Mouse (Mus musculus) brain, embryonic 14.5 days (tissue): ENCODE data around the gene Zmynd8. TPM values are rescaled to one million over a fixed set of nuclear protein-coding genes. Genes with fewer than 3 reads are reported as not detected.

Source experiments
- DNase-seq: peaks from one replicate; pipeline ENCODE4 v3.0.0-alpha.2; 2011; ENCODE audit warnings: low read depth
- CTCF ChIP-seq: fragments of 200-500 bp; IDR thresholded peaks from 2 replicates; pipeline ENCODE4 v1.5.1; 2012; ENCODE audit warnings: inconsistent platforms, mild to moderate bottlenecking, moderate library complexity, borderline replicate concordance; ENCODE audit not compliant: insufficient read depth, insufficient read length; ENCODE audit errors: extremely low read depth
- POLR2A ChIP-seq: fragments of 200-500 bp; IDR thresholded peaks from 2 replicates; pipeline ENCODE4 v1.6.1; 2012; ENCODE audit warnings: mild to moderate bottlenecking, inconsistent platforms, borderline replicate concordance; ENCODE audit not compliant: poor library complexity, insufficient read depth, insufficient read length, severe bottlenecking; ENCODE audit errors: extremely low read depth
- polyA plus RNA-seq: library from polyadenylated mRNA; depleted of rRNA; stranded (reverse); fragments of >200 nt; gene quantifications from 2 replicates; pipeline ENCODE4 v1.2.3, GENCODE M21; 2012; rRNA removed

The Zmynd8 gene
- polyA plus RNA-seq: 49.7 and 75.8 TPM in 2 replicates

DNA sequence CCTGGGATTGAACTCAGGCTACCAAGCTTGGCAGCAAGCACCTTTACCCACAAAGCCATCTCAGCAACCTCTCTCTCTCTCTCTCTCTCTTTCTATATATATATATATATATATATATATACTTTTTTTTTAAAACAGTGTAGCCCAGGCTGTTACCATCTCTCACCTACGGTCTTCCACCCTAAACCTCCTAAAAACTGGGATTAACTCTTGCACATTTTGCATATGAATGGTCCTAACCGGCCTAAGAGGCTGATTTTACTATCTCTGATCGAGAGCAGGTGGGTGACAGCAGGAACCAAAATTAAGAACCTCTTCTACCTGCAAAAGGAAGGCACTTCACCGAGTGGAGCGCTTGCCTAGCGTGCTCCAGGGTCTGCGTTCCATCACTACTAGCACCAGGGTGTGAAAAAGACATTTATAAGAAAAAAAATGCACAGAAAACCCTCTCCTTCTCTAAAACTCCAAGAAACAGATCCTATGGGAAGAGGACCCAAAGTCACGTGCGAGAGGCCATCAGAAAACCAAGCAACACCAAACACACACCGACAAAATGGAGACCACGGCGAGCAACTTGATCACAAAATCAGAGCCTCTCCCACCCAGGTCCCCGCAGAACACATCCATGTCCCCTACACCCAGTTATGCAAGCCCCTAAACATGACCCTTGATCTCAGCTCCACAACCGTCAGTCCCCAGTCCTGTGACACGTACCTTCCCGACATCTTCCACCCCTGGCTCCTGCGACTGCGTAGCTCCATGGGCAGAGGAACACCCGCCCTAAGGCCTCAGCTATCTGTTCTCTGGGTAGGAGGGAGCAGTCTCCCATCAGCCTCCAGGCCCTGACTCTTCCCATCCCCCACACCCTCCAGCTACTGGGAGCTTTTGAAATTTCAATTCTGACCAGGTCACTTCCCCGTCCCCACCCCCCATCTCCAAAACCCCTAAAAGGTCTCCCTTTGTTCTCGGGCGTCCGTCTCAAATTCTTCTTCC lies at the start of gene Zmynd8:
Gene Zmynd8, minus strand, starts transcription at position 815 of the 993 bp plus-strand sequence.
- TF ChIP-seq POLR2A (no peak), CTCF (no peak)

GRCm38 (mm10) chr2:165948007-165948406 lies 49.2 kb upstream of the Zmynd8 start:
- no peak for DNase-seq
- TF ChIP-seq POLR2A (no peak), CTCF (no peak)

More for the DNA sequence above, at the start of gene Zmynd8:
- no peak for DNase-seq

GRCm38 (mm10) chr2:165946046-165946564 lies 47.3 kb upstream of the Zmynd8 start:
- DNase-seq: no peak
- no peak for TF ChIP-seq POLR2A
- no peak for TF ChIP-seq CTCF

DNA sequence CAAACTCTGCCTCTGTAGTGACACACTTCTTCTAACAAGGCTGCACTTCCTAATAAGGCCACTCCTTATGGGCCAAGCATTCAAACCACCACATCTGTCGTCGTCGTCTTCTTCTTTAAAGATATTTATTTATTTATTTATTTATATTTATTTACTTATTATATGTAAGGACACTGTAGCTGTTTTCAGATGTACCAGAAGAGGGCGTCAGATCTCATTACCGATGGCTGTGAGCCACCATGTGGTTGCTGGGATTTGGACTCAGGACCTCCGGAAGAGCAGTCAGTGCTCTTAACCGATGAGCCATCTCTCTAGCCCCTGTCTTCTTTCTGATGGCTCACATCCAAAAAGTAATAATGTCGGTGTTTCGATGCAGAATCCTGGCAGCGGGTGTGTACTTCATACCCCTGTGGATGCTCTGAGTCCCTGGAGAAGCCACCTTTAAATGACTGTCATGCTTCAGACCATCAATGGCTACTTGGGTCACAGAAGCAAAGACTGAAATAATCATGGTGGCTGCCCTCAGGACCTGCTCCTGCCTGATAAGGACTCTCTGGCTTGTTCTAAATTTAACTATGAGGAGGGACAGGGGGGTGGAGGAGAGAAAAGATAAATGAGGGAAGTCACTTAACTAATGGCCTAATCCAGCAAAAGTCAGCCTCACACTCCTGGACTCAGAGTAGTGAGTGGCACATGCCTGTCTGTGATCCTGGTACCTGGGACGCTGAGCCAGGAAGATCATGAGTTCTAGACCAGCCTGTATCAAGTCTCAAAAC lies 45.9 kb upstream of the Zmynd8 start:
- no peak for DNase-seq
- no peak for TF ChIP-seq POLR2A
- no peak for TF ChIP-seq CTCF

- TF ChIP-seq POLR2A (no peak), CTCF (no peak)
- no peak for DNase-seq
These were observed 44.3 kb upstream of the Zmynd8 start for GRCm38 (mm10) chr2:165943113-165943512.

DNA sequence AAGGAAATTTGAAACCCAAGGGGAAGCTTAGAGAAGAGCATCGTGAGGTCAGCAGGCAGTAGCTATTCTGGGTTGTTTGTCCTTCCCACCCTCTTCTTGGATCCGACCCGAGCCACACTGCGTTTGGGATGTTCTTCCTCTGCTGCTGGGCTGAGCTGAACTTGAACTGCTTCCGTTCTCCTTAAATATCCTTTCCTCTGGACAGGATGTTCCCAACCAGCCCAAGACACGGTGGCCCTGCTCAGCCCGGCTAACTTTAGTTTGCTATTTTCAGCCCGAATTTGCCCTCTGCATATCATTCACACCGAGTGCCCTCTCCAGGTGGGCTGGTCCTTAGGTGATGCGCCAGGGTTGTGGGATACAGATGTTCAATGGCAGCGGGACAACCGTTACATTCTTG lies 37.3 kb upstream of the Zmynd8 start:
- TF ChIP-seq POLR2A (no peak), CTCF (no peak)
- DNase-seq: no peak

- DNase-seq: no peak
- TF ChIP-seq CTCF (no peak), POLR2A (no peak)
These were observed 28.9 kb upstream of the Zmynd8 start for GRCm38 (mm10) chr2:165927705-165928104.

DNA sequence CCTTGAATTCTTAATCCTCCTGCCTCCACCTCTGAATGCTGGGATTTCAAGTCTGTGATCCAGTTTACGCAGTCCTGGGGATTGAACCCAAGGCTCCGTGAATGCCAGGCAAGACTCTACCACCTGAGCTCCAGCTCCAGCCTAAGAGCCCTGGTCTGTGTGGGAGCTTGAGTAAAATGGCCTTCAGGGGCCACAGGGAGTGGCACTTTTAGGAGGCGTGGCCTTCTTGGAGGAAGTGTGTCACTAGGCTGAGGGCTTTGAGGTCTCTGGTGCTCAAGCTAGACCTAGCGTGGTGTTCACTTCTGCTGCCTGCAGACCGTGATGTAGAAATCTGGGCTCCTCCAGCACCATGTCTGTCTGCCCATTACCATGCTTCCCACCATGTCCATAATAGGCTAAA lies 27.4 kb upstream of the Zmynd8 start:
- TF ChIP-seq CTCF (no peak), POLR2A (no peak)
- DNase-seq: no peak

DNA sequence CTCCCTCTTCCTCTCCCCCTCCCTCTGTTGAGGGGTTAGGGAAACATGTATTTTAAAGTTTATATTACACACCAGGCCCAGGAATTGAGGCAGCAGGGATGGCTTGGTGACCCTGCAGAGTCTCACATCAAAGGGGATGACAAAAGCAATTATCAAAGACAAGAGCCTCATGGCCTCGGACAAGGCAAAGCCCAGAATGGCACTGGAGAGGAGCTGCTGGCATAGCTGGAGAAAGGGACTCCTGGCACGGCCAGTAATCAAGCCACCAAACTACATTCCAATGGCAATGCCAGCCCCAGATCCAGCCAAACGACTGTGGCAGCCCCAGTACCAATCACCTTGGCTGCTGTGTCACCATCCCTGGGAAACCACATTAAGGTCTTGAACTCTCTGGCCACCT lies 26.3 kb upstream of the Zmynd8 start:
- no peak for TF ChIP-seq CTCF
- TF ChIP-seq POLR2A: no peak
- no peak for DNase-seq

GRCm38 (mm10) chr2:165924695-165925094 lies 25.9 kb upstream of the Zmynd8 start:
- TF ChIP-seq CTCF (no peak), POLR2A (no peak)
- DNase-seq: no peak

GRCm38 (mm10) chr2:165923715-165924114 lies 24.9 kb upstream of the Zmynd8 start:
- DNase-seq: no peak
- no peak for TF ChIP-seq CTCF
- no peak for TF ChIP-seq POLR2A

DNA sequence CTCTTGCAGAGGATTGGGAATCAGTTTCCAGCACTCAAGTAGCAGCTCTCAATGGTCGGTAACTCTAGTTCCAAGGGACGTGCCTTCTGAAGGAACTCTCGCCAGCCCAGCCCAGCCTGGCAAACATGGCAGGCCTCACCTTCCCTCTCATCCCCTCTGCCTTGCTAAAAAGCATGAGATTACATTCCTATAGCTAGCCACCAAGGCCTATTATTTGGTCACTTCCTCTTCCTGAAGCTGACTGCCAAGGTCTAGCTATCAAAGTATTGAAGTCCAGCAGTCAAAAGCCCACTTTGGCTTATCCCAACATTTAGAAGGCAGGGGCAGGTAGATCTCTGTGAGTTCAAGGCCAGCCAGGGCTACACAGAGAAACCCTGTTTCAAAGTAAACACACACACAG lies 24.2 kb upstream of the Zmynd8 start:
- no peak for DNase-seq
- no peak for TF ChIP-seq POLR2A
- TF ChIP-seq CTCF: no peak
